Mouse (Mus musculus) forebrain, embryonic 14.5 days (tissue): ENCODE results near the gene Zfp868. TPM values are rescaled to one million over a fixed set of nuclear protein-coding genes. Genes with fewer than 3 reads are reported as not detected.
"Not testable (repeated sequence)": the region's sequence is repeated elsewhere in the genome, so short reads cannot be mapped to it uniquely, and the experiment has no call there.

Experiments used
- ATAC-seq: fragments of 200-750 bp; cut with Nextera tagmentation; 2 replicates; pipeline ENCODE4 v1.8.0; 2017; ENCODE audit warnings: mild to moderate bottlenecking, moderate library complexity
- DNase-seq: peaks from one replicate; pipeline ENCODE4 v3.0.0-alpha.2; 2015; ENCODE audit warnings: low spot score
- H3K27ac ChIP-seq: fragments of 300-500 bp; sonication (generic); 2 replicates; pipeline ENCODE4 v1.5.1; 2014; ENCODE audit warnings: low read depth, mild to moderate bottlenecking, control low read depth, low read length, moderate library complexity
- H3K27me3 ChIP-seq: fragments of 300-500 bp; sonication (generic); replicated peaks from 2 replicates; pipeline ENCODE4 v1.6.1; 2014; ENCODE audit warnings: low read length, control low read depth, mixed read lengths; ENCODE audit not compliant: control insufficient read depth, insufficient read depth
- H3K36me3 ChIP-seq: fragments of 300-500 bp; sonication (generic); 2 replicates; pipeline ENCODE4 v1.6.1; 2014; ENCODE audit warnings: low read length, control low read depth; ENCODE audit not compliant: control insufficient read depth, insufficient read depth
- H3K4me1 ChIP-seq: fragments of 300-500 bp; sonication (generic); 2 replicates; pipeline ENCODE4 v1.6.1; 2014; ENCODE audit warnings: antibody characterized with exemption, low read length, control low read depth; ENCODE audit not compliant: control insufficient read depth, insufficient read depth
- H3K4me2 ChIP-seq: fragments of 300-500 bp; sonication (generic); 2 replicates; pipeline ENCODE4 v1.6.1; 2014; ENCODE audit warnings: mild to moderate bottlenecking, control low read depth, low read length
- H3K4me3 ChIP-seq: fragments of 300-500 bp; sonication (generic); 2 replicates; pipeline ENCODE4 v1.5.1; 2014; ENCODE audit warnings: low read depth, low read length, control low read depth
- H3K9ac ChIP-seq: fragments of 300-500 bp; sonication (generic); 2 replicates; pipeline ENCODE4 v1.6.1; 2014; ENCODE audit warnings: mild to moderate bottlenecking, low read length, control low read depth, moderate library complexity
- H3K9me3 ChIP-seq: fragments of 300-500 bp; sonication (generic); replicated peaks from 2 replicates; pipeline ENCODE4 v1.6.1; 2016; ENCODE audit warnings: low read length, control low read depth, mixed read lengths; ENCODE audit not compliant: control insufficient read depth
- WGBS: fragments of 180-500 bp; shearing (Covaris S2); extraction: QIAGEN DNeasy Blood & Tissue Kit; methylation state at CpG from one replicate; pipeline ENCODE4 v1.1.7; 2014; 5-methylcytosine and 5-hydroxymethylcytosine counted together
- polyA plus RNA-seq: library from polyadenylated mRNA; unstranded; fragments of >200 nt; fragmentation: Nextera tagmentation; extraction: Ambion mirVana; gene quantifications from 2 replicates; pipeline ENCODE4 v1.2.1, GENCODE M21; 2014

Gene Zfp868
- polyA plus RNA-seq, 1 experiment from 2014 or later, result 49.3 TPM

GRCm38 (mm10) chr8:69584611-69585202 is 40.6 kb downstream of the Zfp868 start:
- peak overlapping the region; percentile 42 for H3K4me3 ChIP-seq
- peak overlapping the region; percentile 70 for H3K9ac ChIP-seq
- WGBS, result 3% methylated on average over 52 of the region's 54 CpGs
- peak; percentile 33 for DNase-seq
- H3K36me3 ChIP-seq, result no peaks in the 10 kb centered on the region
- no peaks in the 10 kb centered on the region for H3K4me1 ChIP-seq
- H3K9me3 ChIP-seq, result no peaks in the 10 kb centered on the region
- ATAC-seq, result peak; percentile 68
- no peak overlapping the region for H3K27ac ChIP-seq
- H3K4me2 ChIP-seq, result peak overlapping the region; percentile 83
- no peaks in the 10 kb centered on the region for H3K27me3 ChIP-seq

GRCm38 (mm10) chr8:69584201-69584600 is 41.1 kb downstream of the Zfp868 start:
- not testable (repeated sequence) for H3K4me1 ChIP-seq, H3K27me3 ChIP-seq, H3K36me3 ChIP-seq, H3K27ac ChIP-seq, H3K9me3 ChIP-seq, ATAC-seq
- H3K4me2 ChIP-seq, result peak overlapping the region; percentile 83
- peak overlapping the region; percentile 70 for H3K9ac ChIP-seq
- WGBS, result 14% methylated on average over 6 of the region's 7 CpGs
- H3K4me3 ChIP-seq, result peak overlapping the region; percentile 42
- DNase-seq, result peak; percentile 2

Other genes with a start within 250 kb of the Zfp868 start
- not detected in 2 replicates for gene Gm9495, start 172.0 kb downstream of the Zfp868 start, polyA plus RNA-seq
- gene Gm7697, start 102.6 kb downstream of the Zfp868 start, polyA plus RNA-seq, result not detected in 2 replicates
- gene Zfp964, start 28.9 kb upstream of the Zfp868 start, polyA plus RNA-seq, result 1.4 and 1.6 TPM in 2 replicates
- 38.0 and 39.6 TPM in 2 replicates for gene Zfp869, start 85.2 kb upstream of the Zfp868 start, polyA plus RNA-seq
- gene Zfp963, start 124.4 kb upstream of the Zfp868 start, polyA plus RNA-seq, result 10.0 and 10.2 TPM in 2 replicates
- 0.36 and 1.4 TPM in 2 replicates for gene Gm20422, start 149.3 kb upstream of the Zfp868 start, polyA plus RNA-seq
- gene Atp13a1, start 165.6 kb upstream of the Zfp868 start, polyA plus RNA-seq, result 31.4 and 41.6 TPM in 2 replicates
- 37.4 and 42.2 TPM in 2 replicates for gene Zfp866, start 165.6 kb upstream of the Zfp868 start, polyA plus RNA-seq
- 16.0 and 26.1 TPM in 2 replicates for gene Gmip, start 183.1 kb upstream of the Zfp868 start, polyA plus RNA-seq
- 1.3 and 1.4 TPM in 2 replicates for gene Lpar2, start 196.9 kb upstream of the Zfp868 start, polyA plus RNA-seq
- 46.8 and 47.7 TPM in 2 replicates for gene Pbx4, start 206.9 kb upstream of the Zfp868 start, polyA plus RNA-seq